Mouse (Mus musculus) limb, embryonic 12.5 days (tissue): ENCODE data around the gene Crmp1. TPM values are rescaled to one million over a fixed set of nuclear protein-coding genes. Genes with fewer than 3 reads are reported as not detected.

ENCODE experiments used
- ATAC-seq: fragments of 200-750 bp; cut with Nextera tagmentation; 2 replicates; pipeline ENCODE4 v1.8.0; 2017; ENCODE audit warnings: low read depth, moderate TSS enrichment; ENCODE audit not compliant: insufficient number of reproducible peaks, insufficient read depth, low FRiP score, low TSS enrichment
- H3K27ac ChIP-seq: fragments of 300-500 bp; sonication (generic); 2 replicates; pipeline ENCODE4 v1.5.1; 2016; ENCODE audit warnings: mild to moderate bottlenecking, moderate library complexity
- H3K27me3 ChIP-seq: fragments of 300-500 bp; sonication (generic); 2 replicates; pipeline ENCODE4 v1.6.1; 2016; ENCODE audit warnings: mild to moderate bottlenecking, moderate library complexity
- H3K36me3 ChIP-seq: fragments of 300-500 bp; sonication (generic); 2 replicates; pipeline ENCODE4 v1.6.1; 2016; ENCODE audit warnings: mild to moderate bottlenecking, moderate library complexity
- H3K4me1 ChIP-seq: fragments of 300-500 bp; sonication (generic); replicated peaks from 2 replicates; pipeline ENCODE4 v1.6.1; 2016
- H3K4me2 ChIP-seq: fragments of 300-500 bp; sonication (generic); 2 replicates; pipeline ENCODE4 v1.6.1; 2016; ENCODE audit warnings: mild to moderate bottlenecking, moderate library complexity
- H3K4me3 ChIP-seq: fragments of 300-500 bp; sonication (generic); replicated peaks from 2 replicates; pipeline ENCODE4 v1.5.1; 2016; ENCODE audit warnings: mild to moderate bottlenecking
- H3K9ac ChIP-seq: fragments of 300-500 bp; sonication (generic); replicated peaks from 2 replicates; pipeline ENCODE4 v1.6.1; 2016; ENCODE audit warnings: mild to moderate bottlenecking, moderate library complexity
- H3K9me3 ChIP-seq: fragments of 300-500 bp; sonication (generic); 2 replicates; pipeline ENCODE4 v1.6.1; 2016; ENCODE audit warnings: mild to moderate bottlenecking, moderate library complexity
- WGBS: fragments of 180-500 bp; shearing (Covaris S2); methylation state at CpG from one replicate; pipeline ENCODE4 v1.1.7; 2016; 5-methylcytosine and 5-hydroxymethylcytosine counted together
- polyA plus RNA-seq: library from polyadenylated mRNA; unstranded; fragments of >200 nt; fragmentation: Nextera tagmentation; extraction: Ambion mirVana; gene quantifications from 2 replicates; pipeline ENCODE4 v1.2.1, GENCODE M21; 2016

The Crmp1 gene
- polyA plus RNA-seq, 1 experiment from 2014 or later = 18.9 TPM

DNA sequence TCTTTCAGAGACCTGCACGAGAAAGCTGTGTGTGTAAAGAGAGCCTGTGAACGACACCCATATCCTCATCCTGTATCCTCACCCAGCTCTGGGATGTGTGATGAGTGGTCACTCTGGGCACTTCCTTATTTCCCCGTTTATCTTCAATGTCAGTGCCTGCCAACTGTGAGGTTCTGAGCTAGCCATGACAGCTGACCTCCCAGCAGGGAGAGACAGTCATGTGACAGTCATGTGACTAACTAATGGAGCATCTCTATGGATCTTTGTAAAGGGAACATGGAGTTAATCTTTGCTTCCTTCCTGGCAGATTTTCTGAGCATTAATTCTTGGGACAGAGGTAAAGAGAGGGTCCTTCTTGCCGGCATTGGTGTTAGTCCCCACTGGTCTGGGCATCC, 28.0 kb upstream of the Crmp1 start:
- Histone ChIP-seq H3K27me3 (peaks cover 3% of the 10 kb centered on the region), H3K9me3 (no peaks in the 10 kb centered on the region), H3K27ac (no peak overlapping the region), H3K4me2 (no peak overlapping the region), H3K4me1 (0 out of 2 replicates have a peak, but pooled peaks cover 3% of the 10 kb centered on the region), H3K9ac (no peak overlapping the region), H3K4me3 (no peak overlapping the region), H3K36me3 (no peaks in the 10 kb centered on the region)
- 78% methylated on average over 4 of the region's 4 CpGs for WGBS
- ATAC-seq = no peak

DNA sequence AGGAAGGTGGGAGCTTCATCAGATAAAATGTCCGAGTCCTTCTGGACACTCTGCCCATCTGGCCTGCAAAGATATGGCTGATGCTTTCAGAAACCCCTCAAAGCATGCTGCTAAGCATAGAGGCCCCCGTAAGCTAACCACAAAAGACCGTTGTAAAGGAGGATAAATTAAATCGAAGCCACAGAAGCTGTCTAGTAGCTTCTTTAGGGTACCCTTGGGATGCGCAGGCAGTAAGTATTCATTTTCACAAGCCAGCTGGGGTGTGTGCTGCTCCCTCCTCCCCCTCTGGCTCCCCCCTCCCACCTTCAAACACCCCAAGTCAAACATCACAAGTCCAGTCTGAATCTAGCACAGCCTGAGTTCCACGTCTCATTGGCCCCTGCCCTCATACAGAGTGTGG, 27.1 kb upstream of the Crmp1 start:
- Histone ChIP-seq H3K4me2 (no peak overlapping the region), H3K27ac (no peak overlapping the region), H3K36me3 (no peaks in the 10 kb centered on the region), H3K4me3 (no peak overlapping the region), H3K4me1 (0 out of 2 replicates have a peak, but pooled peaks cover 3% of the 10 kb centered on the region), H3K9me3 (no peaks in the 10 kb centered on the region), H3K9ac (no peak overlapping the region), H3K27me3 (peaks cover 3% of the 10 kb centered on the region)
- 81% methylated on average over 6 of the region's 6 CpGs for WGBS
- ATAC-seq = no peak

DNA sequence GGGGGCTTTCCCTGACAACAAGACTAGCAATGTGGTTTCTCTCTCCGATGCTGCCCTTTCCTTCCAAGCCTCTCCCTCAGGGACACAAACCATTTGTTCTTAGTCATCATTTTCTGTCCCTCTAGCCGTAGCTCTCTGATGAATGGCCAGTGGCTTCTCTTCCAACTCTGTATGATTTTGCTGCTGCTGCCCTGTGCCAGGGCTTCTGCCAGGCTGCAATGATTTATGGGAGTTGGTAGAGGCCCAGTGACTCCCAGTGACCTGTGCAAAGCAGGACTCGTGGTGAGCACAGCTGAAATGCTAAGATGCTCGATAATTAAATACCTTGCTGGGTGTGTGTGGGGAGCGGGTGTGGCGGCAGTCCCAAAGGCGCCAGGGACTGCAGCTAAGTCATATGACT, 26.5 kb upstream of the Crmp1 start:
- Histone ChIP-seq H3K4me3 (no peak overlapping the region), H3K27ac (no peak overlapping the region), H3K4me1 (no peaks in the 10 kb centered on the region), H3K36me3 (no peaks in the 10 kb centered on the region), H3K4me2 (no peak overlapping the region), H3K27me3 (peaks cover 3% of the 10 kb centered on the region), H3K9me3 (no peaks in the 10 kb centered on the region), H3K9ac (no peak overlapping the region)
- no peak for ATAC-seq
- WGBS = 89% methylated on average over 7 of the region's 7 CpGs

DNA sequence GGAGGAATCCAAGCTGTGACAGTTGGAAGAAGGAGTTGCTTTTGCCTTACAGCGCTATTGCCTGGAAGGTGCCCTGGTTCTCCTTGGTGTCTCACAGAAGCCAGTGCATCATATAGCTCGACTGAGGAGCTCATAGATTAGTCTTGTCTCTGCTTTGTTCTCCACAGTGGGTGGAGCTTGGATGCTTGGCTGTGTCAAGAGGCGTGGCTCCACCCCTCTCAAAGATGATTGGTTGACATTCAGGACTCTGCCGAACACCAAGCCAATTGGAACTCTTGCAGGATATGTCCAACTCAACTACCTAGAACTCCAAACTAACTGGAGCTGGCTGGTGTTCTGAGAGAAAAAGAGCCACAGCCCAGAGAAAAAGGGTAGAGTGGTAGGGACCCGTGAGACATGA, 22.1 kb upstream of the Crmp1 start:
- 50% methylated on average over 5 of the region's 5 CpGs for WGBS

DNA sequence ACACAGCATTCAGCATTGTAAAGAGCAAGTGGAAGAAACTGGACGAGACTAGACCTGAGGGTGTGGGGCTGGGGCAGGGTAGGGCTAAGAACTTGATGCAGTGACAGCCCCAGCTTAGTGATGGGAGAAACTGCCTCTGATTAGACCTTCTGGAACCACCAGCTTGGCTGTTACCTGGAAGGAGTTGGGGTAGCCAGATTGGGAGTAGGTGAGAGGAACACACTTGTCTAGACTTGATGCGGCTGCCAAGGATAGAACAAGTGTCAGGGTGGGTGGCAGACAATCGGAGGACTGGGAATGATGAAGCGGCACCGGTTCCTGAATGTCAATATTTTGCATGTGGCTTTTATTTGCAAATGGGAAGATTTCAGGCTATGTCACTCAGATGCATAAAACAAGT, 21.2 kb upstream of the Crmp1 start:
- Histone ChIP-seq H3K4me1 (no peaks in the 10 kb centered on the region), H3K9me3 (no peaks in the 10 kb centered on the region), H3K4me2 (no peak overlapping the region), H3K4me3 (no peak overlapping the region), H3K9ac (no peak overlapping the region), H3K27me3 (0 out of 2 replicates have a peak, but pooled peaks cover 8% of the 10 kb centered on the region), H3K27ac (no peak overlapping the region), H3K36me3 (no peaks in the 10 kb centered on the region)
- no peak for ATAC-seq
- WGBS = 82% methylated on average over 5 of the region's 5 CpGs

More for the DNA sequence above, 22.1 kb upstream of the Crmp1 start:
- Histone ChIP-seq H3K9ac (no peak overlapping the region), H3K27ac (no peak overlapping the region), H3K4me2 (no peak overlapping the region), H3K4me1 (no peaks in the 10 kb centered on the region), H3K4me3 (no peak overlapping the region), H3K36me3 (no peaks in the 10 kb centered on the region), H3K9me3 (no peaks in the 10 kb centered on the region), H3K27me3 (0 out of 2 replicates have a peak, but pooled peaks cover 6% of the 10 kb centered on the region)
- ATAC-seq = no peak

DNA sequence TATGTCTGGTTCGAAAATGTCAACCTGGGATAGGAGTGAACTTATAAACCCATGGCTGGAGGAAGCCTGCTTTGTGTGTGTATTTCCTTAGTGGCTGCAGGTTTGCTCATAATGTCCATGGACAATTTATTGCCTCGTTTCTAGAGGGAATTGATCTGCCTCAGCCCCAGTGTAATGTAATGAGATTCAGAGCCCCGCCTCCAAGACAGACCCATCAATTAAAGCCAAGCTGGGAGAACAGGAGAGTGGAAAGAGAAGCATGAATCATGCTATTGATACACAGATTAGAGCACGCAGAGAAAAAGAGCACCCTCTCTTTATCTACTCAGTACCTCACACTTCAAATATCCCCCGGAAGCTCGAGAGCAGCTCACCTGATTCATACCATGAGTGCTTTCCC, 20.2 kb upstream of the Crmp1 start:
- Histone ChIP-seq H3K9ac (no peak overlapping the region), H3K4me3 (no peak overlapping the region), H3K4me1 (no peaks in the 10 kb centered on the region), H3K4me2 (no peak overlapping the region), H3K27ac (no peak overlapping the region), H3K9me3 (no peaks in the 10 kb centered on the region), H3K27me3 (0 out of 2 replicates have a peak, but pooled peaks cover 8% of the 10 kb centered on the region), H3K36me3 (no peaks in the 10 kb centered on the region)
- ATAC-seq = no peak
- 51% methylated on average over 6 of the region's 6 CpGs for WGBS

DNA sequence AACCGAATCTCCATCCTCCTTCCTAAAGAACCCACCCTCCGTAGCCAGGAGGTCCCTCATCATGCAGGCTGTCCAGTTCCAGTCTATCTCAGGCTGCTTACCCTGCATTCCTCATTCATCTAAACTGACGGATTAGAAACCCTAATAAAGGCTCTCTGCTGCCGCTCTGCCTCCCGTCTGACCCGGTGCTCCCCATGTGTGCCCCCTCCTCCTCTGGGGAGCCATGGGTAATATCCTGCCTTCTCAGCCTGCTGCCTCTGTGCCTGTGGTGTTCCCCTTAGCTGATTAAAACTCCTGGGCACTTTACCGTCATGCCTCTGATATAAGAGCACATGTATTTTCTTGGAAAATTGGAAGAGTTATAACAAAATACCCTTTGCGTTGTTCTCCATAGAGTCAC, 19.4 kb upstream of the Crmp1 start:
- Histone ChIP-seq H3K4me1 (no peaks in the 10 kb centered on the region), H3K9me3 (no peaks in the 10 kb centered on the region), H3K36me3 (no peaks in the 10 kb centered on the region), H3K4me2 (no peak overlapping the region), H3K27ac (no peak overlapping the region), H3K27me3 (0 out of 2 replicates have a peak, but pooled peaks cover 8% of the 10 kb centered on the region), H3K9ac (no peak overlapping the region), H3K4me3 (no peak overlapping the region)
- 44% methylated on average over 8 of the region's 8 CpGs for WGBS
- no peak for ATAC-seq

DNA sequence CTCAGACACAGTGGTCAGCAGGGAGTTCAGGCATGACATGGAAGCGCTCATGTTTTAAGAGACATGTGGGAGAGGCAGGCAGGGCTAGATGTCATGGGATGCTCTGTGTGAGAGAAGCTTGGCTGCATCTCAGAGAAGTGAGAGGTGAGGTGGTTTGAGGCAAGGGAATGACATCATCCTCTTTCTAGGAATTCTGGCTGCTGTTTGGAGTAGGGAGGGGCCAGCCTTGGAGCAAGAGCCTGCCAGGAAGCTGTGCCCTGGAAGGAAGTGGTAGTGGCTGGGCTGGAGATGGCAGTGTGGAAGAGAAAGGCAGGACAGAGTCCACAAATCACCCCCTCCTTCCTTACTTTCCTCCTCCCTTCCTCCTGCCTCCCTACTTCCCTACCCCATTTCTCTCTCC, 16.0 kb upstream of the Crmp1 start:
- Histone ChIP-seq H3K9me3 (no peaks in the 10 kb centered on the region), H3K4me2 (no peak overlapping the region), H3K9ac (no peak overlapping the region), H3K36me3 (no peaks in the 10 kb centered on the region), H3K4me3 (no peak overlapping the region), H3K27ac (no peak overlapping the region), H3K4me1 (no peaks in the 10 kb centered on the region), H3K27me3 (peaks cover 17% of the 10 kb centered on the region; the same call in 1 of the 2 replicates)
- WGBS = 82% methylated on average over 1 of the region's 1 CpGs
- no peak for ATAC-seq

DNA sequence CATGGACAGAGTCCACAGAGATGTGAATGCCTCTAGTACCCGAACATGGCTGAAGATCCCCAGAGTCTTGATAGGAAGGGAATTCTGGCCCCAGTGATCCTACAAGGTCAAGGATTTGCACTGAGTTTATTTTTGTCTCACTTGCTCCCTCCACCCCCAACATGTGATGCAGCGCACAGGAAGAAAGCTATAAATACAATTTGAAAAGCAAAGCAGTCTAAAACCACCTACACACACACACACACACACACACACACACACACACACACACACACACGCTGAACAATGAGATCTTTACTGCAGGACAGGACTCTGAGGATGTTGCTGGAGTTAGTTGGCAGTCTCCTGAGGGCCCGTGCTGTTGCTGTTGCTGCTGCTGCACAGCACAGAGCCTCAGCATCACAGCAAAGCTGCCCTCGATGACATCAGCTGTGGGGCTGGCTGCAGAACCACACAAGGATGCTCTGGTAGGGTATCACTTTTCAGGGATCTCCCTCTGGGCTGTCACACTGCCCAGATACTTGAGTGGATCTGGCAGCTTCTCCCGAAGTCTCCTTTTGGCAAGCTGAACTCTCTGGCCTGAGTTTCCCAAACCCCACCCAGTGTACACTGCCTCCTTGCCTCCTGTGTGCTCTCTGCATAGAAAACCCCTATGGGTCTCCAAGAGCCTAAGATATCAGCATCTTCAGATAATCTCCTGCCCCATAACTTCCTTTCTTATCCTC, 13.6 kb upstream of the Crmp1 start:
- no peaks in the 10 kb centered on the region for H3K4me1 ChIP-seq
- WGBS = 73% methylated on average over 6 of the region's 6 CpGs
- peaks cover 28% of the 10 kb centered on the region; the same call in 1 of the 2 replicates for H3K27me3 ChIP-seq

DNA sequence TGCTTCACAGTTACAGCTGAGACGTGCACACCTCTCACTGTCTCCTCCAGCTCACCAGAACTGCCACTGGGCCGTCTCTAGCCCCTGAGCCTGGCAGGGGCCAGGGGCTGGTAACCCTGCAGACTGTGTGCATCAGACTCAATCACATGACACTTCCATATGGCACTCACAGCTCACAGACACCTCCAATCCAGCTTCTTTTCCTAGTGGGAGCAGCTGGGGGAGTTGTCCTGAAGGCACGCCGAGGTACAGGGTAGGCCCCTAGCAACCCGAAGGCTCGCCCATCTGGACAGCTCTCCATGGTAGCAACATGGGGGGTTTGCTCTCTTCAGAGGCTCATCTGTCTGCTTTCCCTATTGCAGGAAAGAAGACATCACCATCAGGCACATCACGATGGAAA, 12.8 kb upstream of the Crmp1 start:
- H3K27ac ChIP-seq = no peak overlapping the region
- WGBS = 72% methylated on average over 7 of the region's 7 CpGs
- no peaks in the 10 kb centered on the region for H3K9me3 ChIP-seq
- H3K9ac ChIP-seq = no peak overlapping the region
- no peaks in the 10 kb centered on the region for H3K36me3 ChIP-seq
- no peak overlapping the region for H3K4me3 ChIP-seq
- H3K4me2 ChIP-seq = no peak overlapping the region
- peaks cover 34% of the 10 kb centered on the region for H3K27me3 ChIP-seq
- ATAC-seq = no peak
- H3K4me1 ChIP-seq = no peaks in the 10 kb centered on the region

More for the DNA sequence above, 13.6 kb upstream of the Crmp1 start:
- H3K36me3 ChIP-seq = no peaks in the 10 kb centered on the region
- H3K27ac ChIP-seq = no peak overlapping the region
- H3K9ac ChIP-seq = no peak overlapping the region
- no peaks in the 10 kb centered on the region for H3K9me3 ChIP-seq
- no peak for ATAC-seq
- H3K4me3 ChIP-seq = no peak overlapping the region
- H3K4me2 ChIP-seq = no peak overlapping the region

DNA sequence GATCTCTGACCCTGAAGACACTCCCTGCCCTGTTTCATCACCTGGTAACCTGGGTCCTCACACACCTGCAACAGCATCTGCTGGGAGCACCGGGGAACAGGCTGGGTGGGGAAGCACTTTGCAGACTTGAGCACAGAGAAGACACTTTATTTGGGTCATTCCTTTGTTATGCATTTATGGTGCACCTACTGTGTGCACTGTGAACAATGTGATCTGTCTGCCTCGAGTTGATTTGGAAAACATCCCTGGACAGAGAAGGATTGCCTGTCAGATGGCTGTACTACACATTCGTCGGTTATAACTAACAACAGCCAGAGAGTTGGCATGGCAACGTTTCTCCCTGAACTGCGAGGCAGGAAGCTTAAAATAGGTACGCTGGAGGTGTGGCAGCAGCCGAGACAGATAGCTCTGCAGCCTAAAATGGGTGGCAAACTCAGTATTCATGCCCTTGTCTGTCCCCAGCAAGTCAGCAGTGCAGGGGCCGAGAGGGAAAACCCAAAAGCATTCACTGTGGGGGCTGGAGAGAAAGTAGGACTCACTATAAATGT, 8.7 kb upstream of the Crmp1 start:
- 51% methylated on average over 9 of the region's 9 CpGs for WGBS
- no peak overlapping the region for H3K9ac ChIP-seq
- peaks cover 57% of the 10 kb centered on the region for H3K27me3 ChIP-seq
- H3K36me3 ChIP-seq = no peaks in the 10 kb centered on the region
- ATAC-seq = no peak
- no peak overlapping the region for H3K4me2 ChIP-seq
- no peak overlapping the region for H3K4me3 ChIP-seq
- H3K27ac ChIP-seq = no peak overlapping the region
- H3K9me3 ChIP-seq = no peaks in the 10 kb centered on the region
- H3K4me1 ChIP-seq = no peaks in the 10 kb centered on the region

DNA sequence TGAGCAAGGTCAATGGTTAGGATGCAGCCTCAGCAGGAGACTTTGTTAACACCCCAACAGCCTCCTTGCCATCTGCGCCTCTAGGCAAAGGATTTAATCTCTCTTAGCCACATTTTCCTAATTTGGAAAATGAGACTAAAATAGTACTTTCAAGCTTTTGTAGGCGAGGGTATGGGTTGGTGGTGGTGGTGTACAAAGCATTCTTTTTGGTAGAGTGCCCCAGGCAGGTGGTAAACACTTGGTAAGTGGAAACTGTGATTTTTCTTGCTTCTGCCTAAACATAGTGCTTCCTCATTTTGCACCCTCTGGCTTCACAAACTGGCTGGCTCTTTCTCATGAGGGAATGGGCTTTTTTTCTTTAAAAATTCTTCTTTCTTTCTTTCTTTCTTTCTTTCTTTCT, 3.1 kb upstream of the Crmp1 start:
- H3K27me3 ChIP-seq = peaks cover 71% of the 10 kb centered on the region
- no peak overlapping the region for H3K27ac ChIP-seq
- no peak overlapping the region for H3K4me3 ChIP-seq
- no peak overlapping the region for H3K4me2 ChIP-seq
- H3K4me1 ChIP-seq = peaks cover 13% of the 10 kb centered on the region
- H3K36me3 ChIP-seq = no peaks in the 10 kb centered on the region
- ATAC-seq = no peak
- 28% methylated on average over 2 of the region's 2 CpGs for WGBS
- no peak overlapping the region for H3K9ac ChIP-seq
- H3K9me3 ChIP-seq = no peaks in the 10 kb centered on the region
